Mouse (Mus musculus): ENCODE data around the gene Egfr.

DNA sequence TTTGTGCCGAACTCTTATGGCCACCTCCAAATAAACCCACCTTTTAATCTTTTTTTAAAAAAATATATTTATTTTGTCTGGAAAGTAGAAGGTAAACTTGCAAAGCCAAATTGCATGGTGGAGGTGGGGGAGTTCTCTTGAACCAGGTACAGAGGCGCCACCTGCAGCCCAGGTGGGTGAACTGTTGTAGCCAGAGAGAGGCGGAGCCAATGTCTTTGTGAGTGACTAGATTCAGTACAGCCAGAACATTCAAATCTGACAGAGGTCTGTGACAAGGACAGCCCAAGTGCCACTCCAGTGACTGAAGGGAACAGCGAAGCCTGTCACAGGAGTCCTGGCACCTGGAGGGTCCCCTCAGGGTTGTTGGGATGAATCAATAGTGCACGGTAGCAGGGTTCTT is 119.1 kb downstream of the Egfr start:
- no peak for TF ChIP-seq TAL1 (IDR thresholded peaks at IDR 0.05; ENCODE audit: low read length)
- no peak for TF ChIP-seq GATA1 (IDR thresholded peaks at IDR 0.05; ENCODE audit: low read length)

Measured in erythroblast, embryonic 14.5 days (primary cell).